Mouse (Mus musculus) spleen, adult 2 months (tissue): Measurements from ENCODE around the gene Olfr1336. TPM values are rescaled to one million over a fixed set of nuclear protein-coding genes. Genes with fewer than 3 reads are reported as not detected.

ENCODE experiments used
- DNase-seq, 2 experiments: peaks; one replicate each; pipeline versions ENCODE4 v3.0.0 to v3.0.0-alpha.2; 2012 to 2021; ENCODE audit warnings: low spot score in 2 of 2, low read depth in 1 of 2
- H3K27ac ChIP-seq: fragments of 200-500 bp; 2 replicates; pipeline ENCODE4 v1.5.1; 2012; ENCODE audit warnings: low read length, inconsistent platforms; ENCODE audit not compliant: insufficient read depth
- H3K27me3 ChIP-seq: fragments of 200-500 bp; 2 replicates; pipeline ENCODE4 v1.6.1; 2012; ENCODE audit warnings: mild to moderate bottlenecking, moderate library complexity, low read length, inconsistent platforms; ENCODE audit not compliant: control insufficient read depth, insufficient read depth
- H3K36me3 ChIP-seq: fragments of 200-500 bp; 2 replicates; pipeline ENCODE4 v1.6.1; 2012; ENCODE audit warnings: mild to moderate bottlenecking, low read length, inconsistent platforms; ENCODE audit not compliant: control insufficient read depth, insufficient read depth
- H3K4me1 ChIP-seq: fragments of 200-500 bp; 2 replicates; pipeline ENCODE4 v1.6.1; 2011; ENCODE audit warnings: inconsistent platforms; ENCODE audit not compliant: control insufficient read depth, insufficient read depth, insufficient read length
- H3K4me3 ChIP-seq: fragments of 200-500 bp; 2 replicates; pipeline ENCODE4 v1.5.1; 2011; ENCODE audit warnings: mild to moderate bottlenecking, inconsistent platforms; ENCODE audit not compliant: insufficient read depth, insufficient read length; ENCODE audit errors: extremely low read depth
- CTCF ChIP-seq: fragments of 200-500 bp; IDR thresholded peaks from 2 replicates; pipeline ENCODE4 v1.5.1; 2011; ENCODE audit warnings: mild to moderate bottlenecking, inconsistent platforms; ENCODE audit not compliant: insufficient read depth, insufficient read length, insufficient replicate concordance; ENCODE audit errors: extremely low read depth
- POLR2A ChIP-seq: fragments of 200-500 bp; IDR thresholded peaks from 2 replicates; pipeline ENCODE4 v1.6.1; 2011; ENCODE audit warnings: low read depth, low read length, inconsistent platforms
- WGBS: fragments of 180-500 bp; shearing (Covaris S2); methylation state at CpG from one replicate; pipeline ENCODE4 v1.1.7; 2018; 5-methylcytosine and 5-hydroxymethylcytosine counted together
- polyA plus RNA-seq: library from polyadenylated mRNA; depleted of rRNA; stranded (reverse); fragments of >200 nt; gene quantifications from 2 replicates; pipeline ENCODE4 v1.2.3, GENCODE M21; 2012; rRNA removed

Olfr1336 gene
- polyA plus RNA-seq: not detected in 2 replicates

- H3K36me3 ChIP-seq: no peaks in the 10 kb centered on the region
- no peaks in the 10 kb centered on the region for H3K4me1 ChIP-seq
- no peak within 1 kb of the TSS for H3K27ac ChIP-seq
- no peaks in the 10 kb centered on the region for H3K27me3 ChIP-seq
- no peak within 1 kb of the TSS for H3K4me3 ChIP-seq
- TF ChIP-seq CTCF (no peak), POLR2A (no peak)
- no peak for DNase-seq
Observed at GRCm38 (mm10) chr7:6455868-6456267, at the start of gene Olfr1336. Olfr1336 (plus strand) TSS chr7:6456168.

- peak; percentile 34 to 56 for DNase-seq
- Histone ChIP-seq H3K36me3 (no peaks in the 10 kb centered on the region), H3K4me3 (no peak within 1 kb of the TSS), H3K27me3 (no peaks in the 10 kb centered on the region), H3K27ac (no peak within 1 kb of the TSS), H3K4me1 (no peaks in the 10 kb centered on the region)
- TF ChIP-seq CTCF (0 out of 2 replicates have a peak, but pooled peaks have one; percentile 1), POLR2A (no peak)
- WGBS: 4% methylated on average over 17 of the region's 17 CpGs
Observed at GRCm38 (mm10) chr7:6410043-6410442, 45.9 kb upstream of the Olfr1336 start, which contains the start of gene Gm20715. Gm20715 (plus strand) TSS chr7:6410277.

- Histone ChIP-seq H3K27ac (no peak overlapping the region), H3K4me1 (no peaks in the 10 kb centered on the region), H3K4me3 (no peak overlapping the region), H3K27me3 (no peaks in the 10 kb centered on the region), H3K36me3 (no peaks in the 10 kb centered on the region)
- TF ChIP-seq CTCF (no peak), POLR2A (no peak)
- no peak for DNase-seq
- 14% methylated on average over 20 of the region's 22 CpGs for WGBS
Observed at GRCm38 (mm10) chr7:6414626-6415441, 41.1 kb upstream of the Olfr1336 start.

GRCm38 (mm10) chr7:6415442-6415787, 40.6 kb upstream of the Olfr1336 start:
- H3K4me1 ChIP-seq: no peaks in the 10 kb centered on the region
- H3K4me3 ChIP-seq: no peak overlapping the region
- H3K27ac ChIP-seq: no peak overlapping the region
- WGBS: 31% methylated on average over 8 of the region's 8 CpGs
- no peak for DNase-seq
- no peaks in the 10 kb centered on the region for H3K27me3 ChIP-seq
- no peaks in the 10 kb centered on the region for H3K36me3 ChIP-seq
- TF ChIP-seq POLR2A (no peak), CTCF (no peak)

- no peaks in the 10 kb centered on the region for H3K4me1 ChIP-seq
- H3K4me3 ChIP-seq: no peak overlapping the region
- no peak for TF ChIP-seq POLR2A
- TF ChIP-seq CTCF: no peak
- no peaks in the 10 kb centered on the region for H3K36me3 ChIP-seq
- H3K27ac ChIP-seq: no peak overlapping the region
- no peaks in the 10 kb centered on the region for H3K27me3 ChIP-seq
- WGBS: 77% methylated on average over 6 of the region's 6 CpGs
- DNase-seq: no peak
Observed at GRCm38 (mm10) chr7:6419894-6420293, 36.1 kb upstream of the Olfr1336 start.

GRCm38 (mm10) chr7:6429381-6429780, 26.6 kb upstream of the Olfr1336 start:
- 88% methylated on average over 3 of the region's 3 CpGs for WGBS
- TF ChIP-seq POLR2A (no peak), CTCF (no peak)
- DNase-seq: no peak
- no peak overlapping the region for H3K4me3 ChIP-seq
- no peaks in the 10 kb centered on the region for H3K4me1 ChIP-seq
- no peaks in the 10 kb centered on the region for H3K27me3 ChIP-seq
- H3K27ac ChIP-seq: no peak overlapping the region
- no peaks in the 10 kb centered on the region for H3K36me3 ChIP-seq

- DNase-seq: peak; percentile 11 to 18
- TF ChIP-seq POLR2A: no peak
- peak; percentile 51; the same call in 1 of the 2 replicates for TF ChIP-seq CTCF
Observed at GRCm38 (mm10) chr7:6430342-6430741, 25.6 kb upstream of the Olfr1336 start.

More at GRCm38 (mm10) chr7:6430342-6430741, 25.6 kb upstream of the Olfr1336 start:
- Histone ChIP-seq H3K4me1 (no peaks in the 10 kb centered on the region), H3K4me3 (no peak overlapping the region), H3K27me3 (no peaks in the 10 kb centered on the region), H3K36me3 (no peaks in the 10 kb centered on the region), H3K27ac (no peak overlapping the region)
- 20% methylated on average over 2 of the region's 2 CpGs for WGBS
